Mouse (Mus musculus): ENCODE data around the gene Mettl16. TPM values are rescaled to one million over a fixed set of nuclear protein-coding genes. Genes with fewer than 3 reads are reported as not detected.

Mettl16 gene
- total RNA-seq, 2 experiments from 2014 or later = 30.7 to 36.0 TPM

DNA sequence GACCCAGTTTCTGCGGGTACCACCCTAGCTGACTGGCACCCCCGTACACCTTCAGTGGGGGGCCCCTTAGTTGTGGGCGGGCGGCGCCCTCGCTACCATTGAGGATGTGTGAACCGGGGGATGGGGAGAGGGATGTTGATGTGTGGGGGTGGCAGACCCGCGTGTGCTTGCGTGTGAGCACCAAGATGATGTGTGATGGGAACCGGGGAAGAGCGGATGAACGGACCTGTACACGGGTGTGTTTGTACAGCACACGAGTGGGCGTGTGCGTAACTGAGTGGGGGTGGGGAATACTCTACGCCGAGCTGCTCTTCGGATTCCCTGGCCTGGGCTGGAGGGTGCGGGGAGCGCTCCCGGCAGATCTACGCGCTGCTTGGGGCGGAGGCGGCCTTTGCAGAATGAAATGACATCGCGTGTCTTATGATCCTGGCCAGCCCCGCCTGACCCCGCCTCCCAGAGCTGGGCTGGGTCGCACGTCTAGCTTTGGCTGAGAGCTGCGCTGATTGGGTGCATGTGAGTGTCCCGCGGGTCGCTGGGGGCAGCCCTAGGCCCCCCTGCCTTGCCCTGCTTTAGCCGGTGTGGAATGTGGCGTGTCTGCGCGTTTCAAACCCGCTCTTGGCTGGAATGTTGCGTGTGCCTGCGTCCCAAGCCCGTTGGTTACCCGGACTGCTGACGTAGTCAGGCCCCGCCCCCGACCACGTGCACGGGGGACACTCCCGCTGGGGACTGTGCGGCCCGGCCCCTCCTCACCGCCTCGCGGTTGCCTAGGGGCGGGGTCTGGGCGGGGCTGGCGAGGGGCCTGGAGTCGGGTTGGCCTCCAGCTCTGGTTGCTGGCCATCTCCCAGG is 61.2 kb downstream of the Mettl16 start:
- DNase-seq = peak; percentile 99

DNA sequence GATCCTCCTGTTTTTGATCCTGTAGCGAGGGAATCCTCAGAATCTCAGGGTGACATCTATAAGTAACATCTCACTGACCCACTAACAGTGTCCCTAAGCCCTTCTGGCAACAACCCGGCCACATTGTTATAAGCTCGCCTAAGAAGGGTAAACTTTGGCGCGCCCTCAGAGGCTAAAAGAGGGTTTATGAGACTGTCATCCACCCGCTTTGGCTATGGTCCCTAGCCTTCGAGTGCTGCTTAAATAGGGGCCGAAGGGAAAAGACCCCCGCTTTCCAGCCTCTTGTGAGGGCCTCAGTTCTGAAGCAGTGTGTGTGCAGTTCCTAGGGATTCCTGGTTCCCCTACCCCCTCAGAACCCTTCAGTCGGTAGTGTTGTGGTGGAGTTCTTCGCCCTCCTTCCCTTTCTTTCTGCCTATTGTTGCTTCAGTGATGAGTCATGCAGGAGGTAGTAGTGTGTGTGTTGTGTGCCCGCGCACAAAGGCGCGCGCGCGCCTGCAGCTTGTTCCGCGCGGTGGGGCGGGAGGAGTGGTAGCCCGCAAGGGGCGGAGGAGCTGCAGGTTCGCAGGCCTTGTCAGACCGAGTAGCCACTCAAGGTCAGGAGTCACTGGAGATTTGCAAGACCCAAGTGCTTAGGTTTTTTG is 62.0 kb downstream of the Mettl16 start:
- peak in 1 of 2 experiments; percentile 57 for DNase-seq

DNA sequence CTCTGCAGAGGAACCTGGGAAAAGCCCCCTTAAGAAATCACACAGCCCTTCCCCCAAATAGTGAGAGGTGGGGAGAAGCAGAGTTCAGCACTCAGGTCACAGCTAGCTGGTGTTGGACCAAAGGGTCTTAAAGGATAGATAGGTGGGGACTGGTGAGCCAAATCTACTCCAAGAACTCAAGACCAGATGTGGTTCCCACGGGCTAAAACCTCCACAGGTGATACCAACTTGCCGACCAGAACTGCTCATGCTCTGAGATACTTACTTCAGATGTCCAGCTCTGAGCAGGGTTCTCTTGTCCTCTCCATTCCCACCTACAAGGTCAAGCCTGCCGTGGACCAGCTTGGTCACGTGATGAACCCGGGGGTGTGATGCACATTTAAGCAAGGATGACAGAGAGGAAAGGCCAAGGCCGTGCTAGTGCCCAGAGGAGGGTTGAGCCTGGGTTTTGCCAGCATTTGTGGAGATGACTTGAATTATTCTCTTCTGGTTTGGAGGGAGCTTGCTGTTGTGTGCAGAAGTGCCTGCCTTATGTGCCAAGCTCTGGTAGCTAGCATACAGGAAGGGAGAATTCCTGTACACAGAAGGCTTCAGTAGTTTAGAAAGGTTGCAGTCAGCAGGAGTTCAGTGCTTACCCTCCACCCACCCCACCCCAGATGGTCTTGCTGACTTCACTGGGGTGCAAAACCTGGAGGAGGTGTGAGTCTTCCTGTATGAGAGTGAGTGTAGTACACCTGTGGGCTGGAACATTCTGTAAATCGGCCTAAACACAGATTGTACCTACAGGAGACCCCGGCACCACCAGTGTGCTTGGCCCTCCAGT is 63.1 kb downstream of the Mettl16 start:
- DNase-seq = no peak

DNA sequence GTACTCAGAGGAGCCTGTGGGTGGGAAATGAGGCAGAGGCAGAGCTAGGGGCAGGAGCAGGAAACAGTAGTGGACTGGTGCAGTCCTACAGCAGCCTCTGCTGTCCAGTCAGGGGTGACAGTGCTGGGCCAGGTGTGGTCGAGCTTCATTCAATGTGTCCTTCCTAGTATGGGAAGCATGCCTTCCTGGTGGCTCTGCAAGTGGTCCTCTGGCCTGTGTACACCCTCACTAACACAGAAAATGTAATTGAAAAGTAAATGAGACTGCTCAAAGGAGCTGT is 63.7 kb downstream of the Mettl16 start:
- no peak for DNase-seq

DNA sequence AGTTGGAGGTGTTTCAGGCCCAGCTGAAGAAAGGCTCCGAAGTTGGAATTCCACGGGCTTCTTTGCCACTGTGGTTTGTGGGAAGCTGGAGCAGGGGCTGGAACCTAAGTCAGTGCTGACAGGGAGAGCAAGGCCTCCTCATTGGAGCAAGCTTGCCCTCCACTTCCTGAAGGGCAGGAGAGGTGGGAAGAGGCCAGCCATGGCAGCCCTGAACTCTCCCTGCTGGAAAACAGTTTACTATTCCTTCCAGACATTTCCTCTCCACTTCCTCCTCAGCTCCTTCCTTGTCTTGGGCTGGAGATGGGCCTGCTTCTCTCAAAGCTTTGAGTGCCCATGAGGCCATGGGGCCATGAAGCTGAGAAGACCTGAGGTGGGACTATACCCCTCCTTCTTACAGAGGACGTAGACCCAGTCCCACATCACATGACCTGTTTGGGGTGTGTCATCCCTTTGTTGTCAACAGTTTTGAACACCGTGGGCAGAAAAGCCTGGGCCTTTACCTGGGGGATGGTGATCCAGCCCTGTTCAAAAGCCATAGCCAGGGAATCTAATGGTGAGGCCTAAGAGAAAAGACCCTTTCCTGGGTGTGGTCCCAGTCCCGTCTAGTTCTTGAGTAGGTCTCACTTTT is 64.1 kb downstream of the Mettl16 start:
- no peak for DNase-seq

DNA sequence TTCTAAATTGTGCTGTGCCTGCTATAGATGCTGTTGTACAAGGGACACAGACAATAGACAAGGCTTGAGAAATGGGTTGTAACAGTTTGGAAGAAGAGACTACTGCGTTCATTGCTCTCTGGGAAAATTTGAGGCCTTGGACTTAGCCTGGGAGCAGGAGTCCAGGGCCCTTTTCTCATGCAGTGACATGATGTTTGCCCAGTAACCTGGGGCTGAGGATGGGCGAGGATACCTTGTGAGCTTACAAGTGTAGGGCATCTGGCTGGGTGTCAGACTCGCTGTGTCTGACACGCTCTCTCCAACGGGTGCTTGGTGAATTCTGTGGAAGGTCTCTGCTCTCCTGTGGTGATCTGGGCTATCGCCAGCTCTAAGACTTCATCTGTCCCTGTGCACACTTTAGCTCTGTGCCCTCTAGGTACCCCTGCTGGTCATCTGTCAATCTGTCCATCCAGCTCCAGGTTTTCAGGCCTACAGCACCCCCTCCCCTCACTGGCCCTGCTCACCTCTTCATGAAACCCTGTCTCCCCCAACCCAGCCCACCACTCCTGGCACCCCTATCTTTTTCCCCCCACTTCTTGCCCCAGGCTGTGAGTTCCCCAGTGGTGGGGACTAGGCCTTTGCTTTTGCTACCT is 65.1 kb downstream of the Mettl16 start:
- DNase-seq = no peak

DNA sequence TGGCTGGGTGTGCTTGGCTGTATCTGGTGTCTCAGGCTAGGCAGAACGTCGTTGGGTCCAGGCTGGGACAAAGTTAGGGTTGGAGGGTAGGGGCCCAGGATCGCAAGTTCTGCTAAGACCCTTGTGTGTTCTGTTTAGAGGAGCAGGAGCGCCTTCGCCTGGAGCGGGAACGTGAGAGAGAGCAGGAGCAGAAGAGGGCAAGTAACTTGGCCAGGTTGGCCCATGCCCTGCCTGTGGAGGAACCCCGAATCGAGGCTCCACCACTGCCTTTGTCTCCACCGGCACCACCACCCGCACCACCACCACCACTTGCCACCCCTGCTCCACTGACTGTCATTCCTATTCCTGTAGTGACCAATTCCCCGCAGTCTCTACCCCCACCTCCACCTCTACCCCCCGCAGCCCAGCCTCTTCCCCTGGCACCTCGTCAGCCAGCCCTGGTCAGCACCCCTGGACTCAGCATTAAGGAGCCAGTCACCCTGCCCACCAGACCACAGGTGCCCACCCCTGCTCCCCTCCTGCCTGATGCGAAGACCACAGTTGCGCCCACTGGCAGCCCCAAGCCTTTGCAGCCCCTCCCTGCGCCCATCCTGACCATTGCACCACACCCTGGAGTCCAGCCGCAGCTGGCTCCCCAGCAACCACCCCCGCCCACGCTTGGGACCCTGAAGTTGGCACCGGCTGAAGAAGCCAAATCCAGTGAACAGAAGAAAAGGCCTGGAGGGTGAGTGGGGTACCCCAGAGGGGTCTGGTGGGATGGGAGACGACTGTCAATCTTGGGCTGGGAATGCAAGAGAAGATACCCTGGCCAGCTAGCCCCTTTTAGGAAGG is 65.8 kb downstream of the Mettl16 start:
- DNase-seq = no peak

DNA sequence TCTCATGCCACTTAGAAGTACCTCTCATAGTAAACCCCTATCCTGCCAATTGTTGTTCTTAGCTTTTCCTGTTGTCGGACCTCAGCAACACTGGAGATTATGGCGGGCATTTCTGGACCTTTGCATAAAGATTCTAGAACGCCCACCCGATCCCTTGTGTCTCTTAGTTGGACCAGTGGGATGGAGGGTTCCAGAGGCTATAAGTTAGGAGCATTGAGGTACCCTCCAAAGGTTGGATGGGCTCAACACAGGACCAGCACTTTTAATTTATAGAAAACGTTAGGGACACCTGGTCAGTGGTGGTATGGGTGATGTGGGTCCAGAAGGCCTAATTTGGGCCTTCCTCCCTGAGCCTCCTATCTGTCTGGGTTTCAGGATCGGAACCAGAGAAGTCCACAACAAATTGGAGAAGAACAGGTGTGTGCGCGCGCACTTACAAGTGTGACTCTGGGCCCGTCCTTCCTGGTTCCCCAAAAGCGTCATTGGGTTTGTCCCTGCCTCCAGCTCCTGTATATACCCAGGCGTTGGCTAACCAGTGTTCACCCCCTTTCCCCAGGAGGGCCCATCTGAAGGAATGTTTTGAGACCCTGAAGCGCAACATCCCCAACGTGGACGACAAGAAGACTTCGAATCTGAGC is 66.5 kb downstream of the Mettl16 start:
- no peak for DNase-seq

DNA sequence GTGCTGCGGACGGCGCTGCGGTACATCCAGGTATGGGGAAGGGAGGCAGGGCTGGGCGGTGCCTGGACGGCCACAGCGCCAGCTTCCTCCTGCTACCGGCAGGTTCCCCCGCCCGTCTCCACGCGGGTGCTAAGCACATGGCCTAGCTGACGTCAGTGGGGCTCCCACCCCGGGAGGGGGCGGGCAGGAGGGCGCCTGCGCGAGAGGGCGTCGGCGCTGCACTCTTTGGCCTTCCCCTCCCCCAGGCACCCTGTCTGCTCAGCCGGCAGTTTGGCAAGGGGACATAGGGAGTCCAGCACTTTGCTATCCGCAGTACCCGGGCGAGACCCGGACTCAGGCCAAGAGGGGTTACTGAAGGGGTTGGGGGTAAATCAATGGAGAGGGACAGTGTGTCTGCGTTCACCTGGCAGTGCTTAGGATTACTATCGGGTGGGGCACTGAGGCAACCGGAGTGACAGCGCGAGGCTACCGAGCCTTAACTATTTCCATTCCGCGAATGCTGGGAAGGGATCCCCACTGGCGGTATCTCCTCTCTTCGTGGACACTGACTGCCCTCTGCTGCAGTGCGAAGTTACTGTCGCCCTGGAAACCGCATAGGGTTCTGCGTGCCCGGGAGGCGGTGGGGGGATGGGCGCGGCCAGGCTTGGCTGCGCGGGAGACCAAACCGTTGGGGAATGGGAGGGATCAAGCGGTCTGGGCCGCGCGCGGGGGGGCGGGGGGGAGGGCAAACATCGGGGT is 67.2 kb downstream of the Mettl16 start:
- peak; percentile 90 to 92 for DNase-seq

DNA sequence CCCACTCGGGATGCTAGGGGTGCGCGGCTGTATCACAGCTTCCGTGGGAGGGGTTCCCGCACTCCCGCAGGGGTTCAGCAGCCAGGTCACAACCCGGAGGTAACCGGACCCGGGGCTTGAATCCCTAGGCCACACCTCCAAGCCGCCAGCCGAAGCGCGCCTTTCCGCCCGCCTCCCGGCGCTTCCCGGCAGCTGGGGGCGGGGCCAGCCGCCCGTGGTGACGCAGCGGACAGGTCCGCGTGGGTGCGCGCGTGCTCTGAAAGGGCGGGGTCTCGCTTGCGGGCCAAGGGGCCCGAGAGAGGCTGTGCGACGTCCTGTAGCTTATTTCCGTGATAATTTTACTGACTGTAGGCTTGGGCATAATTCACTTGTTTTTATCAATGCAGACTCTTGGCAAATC is 67.8 kb downstream of the Mettl16 start:
- DNase-seq = peak; percentile 88 to 89

DNA sequence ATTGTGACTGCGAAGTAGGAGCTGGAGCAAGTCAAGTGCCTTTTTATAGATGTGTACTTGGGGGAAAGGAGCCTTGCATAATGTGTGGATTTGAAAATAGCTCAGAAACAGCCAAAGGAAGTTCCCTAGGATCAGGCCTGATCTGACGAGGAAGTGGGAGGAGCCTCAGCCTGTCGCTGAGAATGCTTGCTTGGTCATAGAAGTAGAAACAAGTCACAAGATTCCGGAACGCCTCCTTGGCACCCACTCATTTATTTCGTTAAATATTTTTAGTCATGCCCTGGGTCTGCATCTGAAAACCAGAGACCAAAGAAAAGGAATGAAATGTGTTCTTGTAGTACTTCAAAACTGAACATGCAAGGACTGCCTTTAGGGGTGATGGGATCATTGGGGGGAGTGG is 68.3 kb downstream of the Mettl16 start:
- DNase-seq = peak in 1 of 2 experiments; percentile 20

DNA sequence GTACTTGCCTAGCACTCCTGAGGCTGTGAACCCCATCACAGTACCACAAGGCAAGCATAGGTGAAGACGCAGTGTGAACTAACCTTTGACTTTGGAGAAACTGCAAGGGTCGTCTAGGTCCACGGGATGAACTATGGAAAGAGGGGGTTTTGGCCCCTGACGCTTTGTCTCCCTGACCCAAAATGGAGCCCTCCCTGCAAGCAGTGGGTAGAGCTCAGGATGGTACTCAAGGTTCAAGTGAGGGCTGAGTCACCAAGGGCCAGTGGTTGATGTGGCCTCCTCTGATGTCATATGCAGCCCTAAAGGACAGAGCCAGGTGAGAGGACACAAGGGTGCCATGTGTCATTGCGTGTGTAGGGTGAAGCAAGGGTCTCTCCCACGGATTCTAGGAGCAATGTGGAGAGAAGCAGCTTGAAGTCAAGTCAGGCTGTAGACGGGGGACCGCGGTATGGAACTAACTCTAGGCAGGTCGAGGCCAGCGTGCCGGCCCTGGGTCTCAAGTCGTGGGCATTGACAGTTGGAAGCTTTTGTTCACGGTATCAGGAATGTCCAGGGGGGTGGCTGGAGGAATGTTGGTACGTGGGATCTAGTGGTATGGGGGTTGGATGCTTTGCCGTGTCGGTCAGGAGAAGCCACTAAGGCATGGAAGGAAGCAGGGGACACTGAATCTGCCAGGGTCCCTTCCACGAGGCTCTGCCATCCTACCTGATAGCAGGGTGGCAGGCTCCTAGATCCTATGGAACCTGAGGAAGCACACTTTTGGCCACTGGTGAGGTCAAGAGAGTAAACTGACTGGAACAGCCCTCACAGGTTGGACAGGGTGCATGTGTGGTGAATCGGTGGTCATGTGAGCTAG is 69.5 kb downstream of the Mettl16 start:
- DNase-seq = no peak

DNA sequence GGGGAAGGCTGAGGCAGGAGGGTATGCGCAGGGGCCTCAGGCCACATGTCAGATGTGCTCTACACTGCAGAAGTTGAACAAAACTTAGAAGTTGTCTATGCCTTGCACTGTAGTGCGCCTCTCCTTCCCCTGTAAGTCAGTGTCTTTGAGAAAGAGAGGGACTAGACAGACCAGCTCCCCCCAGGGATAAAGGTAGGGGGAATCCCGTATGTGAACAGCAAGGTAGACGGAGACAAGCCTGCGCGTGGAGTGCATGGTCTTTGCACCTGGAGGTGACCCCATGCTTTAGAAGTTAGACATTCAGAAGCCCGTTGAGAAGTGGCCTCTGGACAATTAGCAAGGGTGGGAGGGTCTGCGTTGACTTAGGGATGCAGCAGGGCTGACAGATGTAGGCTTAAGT is 70.1 kb downstream of the Mettl16 start:
- no peak for DNase-seq

DNA sequence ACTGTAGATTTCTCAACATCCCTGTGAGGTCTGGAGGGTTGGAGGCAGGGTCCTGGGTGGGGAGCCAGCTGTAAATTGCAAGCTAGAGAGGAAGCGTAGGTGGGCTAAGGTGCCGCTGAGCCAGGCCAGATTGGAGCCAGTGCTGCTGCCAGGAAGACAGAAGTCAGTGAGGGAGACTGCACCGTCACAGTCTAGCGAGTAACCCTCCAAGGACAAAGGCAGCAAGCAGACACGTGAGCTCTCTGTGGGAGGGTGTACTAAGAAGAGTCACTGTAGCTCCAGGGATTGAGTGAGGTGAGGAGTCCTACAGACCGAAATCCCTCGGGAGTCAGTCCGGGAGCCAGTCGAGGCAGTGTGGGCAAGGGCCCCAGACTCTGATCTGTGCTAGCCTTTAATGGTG is 70.7 kb downstream of the Mettl16 start:
- DNase-seq = no peak

DNA sequence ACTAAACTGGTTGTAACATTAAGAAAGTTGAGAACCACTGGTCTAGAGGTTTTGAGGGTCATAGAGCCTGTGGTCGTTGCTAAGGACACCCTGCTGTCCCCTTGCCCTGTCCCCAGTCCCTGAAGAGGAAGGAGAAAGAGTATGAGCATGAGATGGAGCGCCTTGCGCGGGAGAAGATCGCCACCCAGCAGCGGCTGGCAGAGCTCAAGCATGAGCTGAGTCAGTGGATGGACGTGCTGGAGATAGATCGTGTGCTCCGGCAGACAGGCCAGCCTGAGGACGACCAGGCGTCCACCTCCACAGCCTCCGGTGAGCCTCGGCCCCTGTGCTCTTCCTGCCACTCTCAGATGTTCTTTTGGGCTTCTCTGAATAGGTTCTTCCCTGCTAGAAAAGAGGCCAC is 71.4 kb downstream of the Mettl16 start:
- DNase-seq = no peak

DNA sequence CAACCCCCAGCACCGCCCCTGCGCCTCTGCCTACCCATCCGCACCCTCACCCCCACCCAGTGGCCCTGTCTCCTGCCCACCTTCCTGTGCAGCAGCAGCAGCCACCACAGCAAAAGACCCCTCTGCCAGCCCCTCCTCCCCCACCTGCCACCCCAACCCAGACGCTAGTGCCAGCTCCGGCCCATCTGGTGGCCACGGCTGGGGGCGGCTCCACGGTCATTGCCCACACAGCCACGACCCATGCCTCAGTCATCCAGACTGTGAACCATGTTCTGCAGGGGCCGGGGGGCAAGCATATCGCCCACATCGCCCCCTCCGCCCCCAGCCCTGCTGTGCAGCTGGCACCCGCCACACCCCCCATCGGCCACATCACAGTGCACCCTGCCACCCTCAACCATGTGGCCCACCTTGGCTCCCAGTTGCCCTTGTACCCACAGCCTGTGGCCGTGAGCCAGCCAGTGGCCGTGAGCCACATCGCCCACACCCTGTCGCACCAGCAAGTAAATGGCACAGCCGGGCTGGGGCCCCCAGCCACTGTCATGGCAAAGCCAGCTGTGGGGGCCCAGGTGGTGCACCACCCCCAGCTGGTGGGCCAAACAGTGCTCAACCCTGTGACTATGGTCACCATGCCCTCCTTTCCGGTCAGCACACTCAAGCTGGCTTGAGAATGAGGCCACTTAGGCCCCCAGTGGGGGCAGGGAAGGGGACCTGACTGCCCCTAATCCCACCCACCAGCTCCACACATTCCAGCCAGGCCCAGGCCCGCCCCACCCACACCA is 72.2 kb downstream of the Mettl16 start:
- no peak for DNase-seq

DNA sequence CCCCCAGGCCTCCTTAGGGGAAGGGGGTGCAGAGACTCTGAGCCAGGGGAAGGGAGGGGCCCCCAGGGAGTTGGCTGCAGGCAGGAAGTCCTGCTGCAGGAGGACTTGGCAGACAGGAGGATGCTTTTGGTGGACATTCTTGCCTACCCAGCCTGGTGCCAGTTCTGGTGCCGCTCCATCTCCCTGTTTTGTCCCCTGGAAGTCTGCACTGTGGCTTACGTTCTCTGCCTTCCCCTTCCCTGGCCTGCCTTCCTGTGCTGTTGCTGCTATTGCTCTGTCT is 72.7 kb downstream of the Mettl16 start:
- DNase-seq = no peak

DNA sequence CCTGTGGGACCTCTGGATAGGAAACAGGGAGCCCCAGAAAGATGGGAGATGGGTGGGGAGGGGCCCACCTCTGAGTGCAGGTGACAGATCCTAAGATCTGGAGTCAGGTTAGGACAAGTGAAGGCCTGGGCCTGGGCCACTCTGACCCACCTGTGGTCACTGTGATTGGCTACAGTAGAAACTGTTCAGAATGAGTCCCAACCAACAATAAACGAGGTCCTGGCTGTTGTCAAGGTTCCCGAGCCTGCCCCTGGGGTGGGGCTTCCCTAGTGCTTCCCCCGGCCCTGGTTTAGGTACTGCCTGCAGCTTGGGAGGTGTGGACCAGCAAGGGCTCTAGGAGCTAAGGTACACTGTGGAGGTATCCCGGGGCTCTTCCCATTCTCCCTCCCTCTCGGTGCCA is 73.1 kb downstream of the Mettl16 start:
- DNase-seq = no peak

DNA sequence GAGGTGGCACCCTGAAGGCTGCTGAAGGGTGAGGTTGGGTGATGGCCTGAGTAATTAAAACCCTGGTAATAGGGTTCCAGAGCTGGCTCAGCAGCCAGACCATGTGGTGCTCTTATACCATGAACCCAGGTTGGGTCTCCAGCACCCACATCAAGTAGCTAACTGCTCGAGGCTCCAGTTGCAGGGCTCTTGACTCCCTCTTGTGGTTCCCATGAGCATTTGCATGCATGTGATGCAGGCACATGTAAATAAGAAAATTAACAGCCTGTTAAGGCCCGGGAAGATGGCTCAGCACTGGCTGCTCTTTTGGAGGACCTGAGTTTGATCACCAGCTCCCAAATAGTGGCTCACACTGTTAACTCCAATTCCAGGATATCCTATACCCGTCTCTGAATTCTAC is 75.2 kb downstream of the Mettl16 start:
- no peak for DNase-seq
